Mouse (Mus musculus) kidney, embryonic 16.5 days (tissue): Measurements from ENCODE around the gene Sf3b3. TPM values are rescaled to one million over a fixed set of nuclear protein-coding genes. Genes with fewer than 3 reads are reported as not detected.
A peak's percentile ranks its signal among the peaks of the same experiment; 100 is the strongest.

Experiments used
- ATAC-seq: fragments of 200-750 bp; cut with Nextera tagmentation; 2 replicates; pipeline ENCODE4 v1.8.0; 2017; ENCODE audit warnings: moderate TSS enrichment; ENCODE audit not compliant: low FRiP score, low TSS enrichment
- H3K27ac ChIP-seq: fragments of 300-500 bp; sonication (generic); 2 replicates; pipeline ENCODE4 v1.5.1; 2014; ENCODE audit warnings: low read length
- H3K27me3 ChIP-seq: fragments of 300-500 bp; sonication (generic); 2 replicates; pipeline ENCODE4 v1.6.1; 2014; ENCODE audit warnings: low read length, control low read depth, mixed read lengths; ENCODE audit not compliant: insufficient read depth
- H3K36me3 ChIP-seq: fragments of 300-500 bp; sonication (generic); 2 replicates; pipeline ENCODE4 v1.6.1; 2014; ENCODE audit warnings: low read length, control low read depth, mixed read lengths; ENCODE audit not compliant: insufficient read depth
- H3K4me1 ChIP-seq: fragments of 300-500 bp; sonication (generic); 2 replicates; pipeline ENCODE4 v1.6.1; 2014; ENCODE audit warnings: low read length, control low read depth, mixed read lengths; ENCODE audit not compliant: insufficient read depth
- H3K4me2 ChIP-seq: fragments of 300-500 bp; sonication (generic); replicated peaks from 2 replicates; pipeline ENCODE4 v1.6.1; 2014; ENCODE audit warnings: low read depth, low read length
- H3K4me3 ChIP-seq: fragments of 300-500 bp; sonication (generic); 2 replicates; pipeline ENCODE4 v1.5.1; 2014; ENCODE audit warnings: mild to moderate bottlenecking, low read length
- H3K9ac ChIP-seq: fragments of 300-500 bp; sonication (generic); replicated peaks from 2 replicates; pipeline ENCODE4 v1.6.1; 2014; ENCODE audit warnings: low read length
- H3K9me3 ChIP-seq: fragments of 300-500 bp; sonication (generic); 2 replicates; pipeline ENCODE4 v1.6.1; 2016; ENCODE audit warnings: low read length, control low read depth
- WGBS: fragments of 180-500 bp; shearing (Covaris S2); extraction: QIAGEN DNeasy Blood & Tissue Kit; methylation state at CpG from one replicate; pipeline ENCODE4 v1.1.7; 2014; 5-methylcytosine and 5-hydroxymethylcytosine counted together
- polyA plus RNA-seq: library from polyadenylated mRNA; unstranded; fragments of >200 nt; fragmentation: Nextera tagmentation; extraction: Ambion mirVana; gene quantifications from 2 replicates; pipeline ENCODE4 v1.2.1, GENCODE M21; 2015

The Sf3b3 gene
- polyA plus RNA-seq, 1 experiment from 2014 or later = 175 TPM

- H3K9me3 ChIP-seq = no peaks in the 10 kb centered on the region
- 0 out of 2 replicates have a peak, but pooled peaks have one; percentile 49 for ATAC-seq
- peaks cover 6% of the 10 kb centered on the region; the same call in 1 of the 2 replicates for H3K4me1 ChIP-seq
- H3K27me3 ChIP-seq = no peaks in the 10 kb centered on the region
- no peak overlapping the region for H3K4me2 ChIP-seq
- H3K27ac ChIP-seq = no peak overlapping the region
- WGBS = 60% methylated on average over 6 of the region's 6 CpGs
- H3K4me3 ChIP-seq = no peak overlapping the region
- H3K9ac ChIP-seq = no peak overlapping the region
- no peaks in the 10 kb centered on the region for H3K36me3 ChIP-seq
Measured at GRCm38 (mm10) chr8:110761988-110762387, 84.6 kb downstream of the Sf3b3 start.

GRCm38 (mm10) chr8:110761185-110761584 lies 85.4 kb downstream of the Sf3b3 start:
- Histone ChIP-seq H3K9me3 (no peaks in the 10 kb centered on the region), H3K27ac (peak overlapping the region; percentile 55; the same call in 1 of the 2 replicates), H3K36me3 (no peaks in the 10 kb centered on the region), H3K4me1 (peaks cover 6% of the 10 kb centered on the region; the same call in 1 of the 2 replicates), H3K9ac (no peak overlapping the region), H3K4me3 (no peak overlapping the region), H3K27me3 (no peaks in the 10 kb centered on the region), H3K4me2 (no peak overlapping the region)
- ATAC-seq = peak; percentile 72; the same call in 1 of the 2 replicates
- WGBS = 44% methylated on average over 5 of the region's 5 CpGs

- peak overlapping the region; percentile 55 for H3K27ac ChIP-seq
- no peaks in the 10 kb centered on the region for H3K27me3 ChIP-seq
- H3K36me3 ChIP-seq = no peaks in the 10 kb centered on the region
- no peak overlapping the region for H3K4me3 ChIP-seq
- peaks cover 7% of the 10 kb centered on the region; the same call in 1 of the 2 replicates for H3K4me1 ChIP-seq
- no peak overlapping the region for H3K4me2 ChIP-seq
- H3K9ac ChIP-seq = no peak overlapping the region
- WGBS = 68% methylated on average over 7 of the region's 7 CpGs
- ATAC-seq = peak; percentile 44; the same call in 1 of the 2 replicates
- H3K9me3 ChIP-seq = no peaks in the 10 kb centered on the region
Measured at GRCm38 (mm10) chr8:110760280-110760940, 86.2 kb downstream of the Sf3b3 start.

Other genes starting within 250 kb of the Sf3b3 start
- 21.6 and 21.7 TPM in 2 replicates for gene Vac14, start 228.2 kb downstream of the Sf3b3 start, polyA plus RNA-seq
- gene Mtss1l, start 125.3 kb downstream of the Sf3b3 start, polyA plus RNA-seq = 9.1 and 9.2 TPM in 2 replicates
- gene Il34, start 40.9 kb downstream of the Sf3b3 start, polyA plus RNA-seq = 3.0 and 3.2 TPM in 2 replicates
- 86.9 and 88.5 TPM in 2 replicates for gene Cog4, start 187 bp downstream of the Sf3b3 start, polyA plus RNA-seq
- gene Fuk, start 55.7 kb upstream of the Sf3b3 start, polyA plus RNA-seq = 14.8 and 16.6 TPM in 2 replicates
- 25.1 and 27.6 TPM in 2 replicates for gene St3gal2, start 73.1 kb upstream of the Sf3b3 start, polyA plus RNA-seq
- 15.0 and 15.1 TPM in 2 replicates for gene Ddx19a, start 151.0 kb upstream of the Sf3b3 start, polyA plus RNA-seq
- gene Ddx19b, start 185.0 kb upstream of the Sf3b3 start, polyA plus RNA-seq = 6.2 and 6.8 TPM in 2 replicates
- 57.7 and 66.3 TPM in 2 replicates for gene Aars, start 186.4 kb upstream of the Sf3b3 start, polyA plus RNA-seq
- gene Exosc6, start 209.6 kb upstream of the Sf3b3 start, polyA plus RNA-seq = 19.1 TPM in 2 replicates
- 87.0 and 94.7 TPM in 2 replicates for gene Clec18a, start 245.6 kb upstream of the Sf3b3 start, polyA plus RNA-seq
- 10.5 and 12.7 TPM in 2 replicates for gene Pdpr, start 247.8 kb upstream of the Sf3b3 start, polyA plus RNA-seq